Mouse (Mus musculus): ENCODE results near the gene Xndc1.
A peak's percentile ranks its signal among the peaks of the same experiment; 100 is the strongest.
"Not testable (repeated sequence)": the region's sequence is repeated elsewhere in the genome, so short reads cannot be mapped to it uniquely, and the experiment has no call there.

Gene Xndc1

GRCm38 (mm10) chr7:102065046-102065891, at the start of gene Xndc1, which contains the start of the genes Rnf121 and Xntrpc:
Gene Xndc1 (plus strand): TSS chr7:102065511.
Gene Rnf121 (minus strand): TSS chr7:102065469.
Gene Xntrpc (plus strand): TSS chr7:102065713.
- peak; percentile 89 for DNase-seq (ENCODE audit: low spot score)

- DNase-seq (ENCODE audit: low spot score) = no peak
These were observed 48.4 kb upstream of the Xndc1 start for GRCm38 (mm10) chr7:102016936-102017335.

GRCm38 (mm10) chr7:102017452-102017851, 47.9 kb upstream of the Xndc1 start:
- no peak for DNase-seq (ENCODE audit: low spot score)

- no peak for DNase-seq (ENCODE audit: low spot score)
These were observed 47.3 kb upstream of the Xndc1 start for GRCm38 (mm10) chr7:102018034-102018433.

GRCm38 (mm10) chr7:102018590-102018989, 46.7 kb upstream of the Xndc1 start, which contains the start of gene Il18bp:
Gene Il18bp (minus strand): TSS chr7:102018690.
- DNase-seq (ENCODE audit: low spot score) = no peak

- no peak for DNase-seq (ENCODE audit: low spot score)
These were observed 45.9 kb upstream of the Xndc1 start for GRCm38 (mm10) chr7:102019362-102019761.

- DNase-seq (ENCODE audit: low spot score) = not testable (repeated sequence)
These were observed 44.4 kb upstream of the Xndc1 start for GRCm38 (mm10) chr7:102020934-102021333.

- no peak for DNase-seq (ENCODE audit: low spot score)
These were observed 41.5 kb upstream of the Xndc1 start for GRCm38 (mm10) chr7:102023821-102024220.

GRCm38 (mm10) chr7:102025187-102026119, 39.9 kb upstream of the Xndc1 start:
- DNase-seq (ENCODE audit: low spot score) = no peak

- DNase-seq (ENCODE audit: low spot score) = no peak
These were observed 30.4 kb upstream of the Xndc1 start for GRCm38 (mm10) chr7:102034904-102035303.

- no peak for DNase-seq (ENCODE audit: low spot score)
These were observed 29.8 kb upstream of the Xndc1 start for GRCm38 (mm10) chr7:102035534-102035933.

GRCm38 (mm10) chr7:102037318-102037717, 28.0 kb upstream of the Xndc1 start:
- DNase-seq (ENCODE audit: low spot score) = no peak

- DNase-seq (ENCODE audit: low spot score) = no peak
These were observed 23.0 kb upstream of the Xndc1 start for GRCm38 (mm10) chr7:102042314-102042713.

- DNase-seq (ENCODE audit: low spot score) = not testable (repeated sequence)
These were observed 16.8 kb upstream of the Xndc1 start for GRCm38 (mm10) chr7:102048524-102048923.

GRCm38 (mm10) chr7:102061353-102061752, 4.0 kb upstream of the Xndc1 start:
- DNase-seq (ENCODE audit: low spot score) = no peak

- DNase-seq (ENCODE audit: low spot score) = no peak
These were observed 3.1 kb upstream of the Xndc1 start for GRCm38 (mm10) chr7:102062203-102062602.

- no peak for DNase-seq (ENCODE audit: low spot score)
These were observed 1.4 kb upstream of the Xndc1 start for GRCm38 (mm10) chr7:102063891-102064290.

- DNase-seq (ENCODE audit: low spot score) = no peak
These were observed 661 bp upstream of the Xndc1 start for GRCm38 (mm10) chr7:102064655-102065045.

GRCm38 (mm10) chr7:102066363-102066762, 1.1 kb downstream of the Xndc1 start:
- no peak for DNase-seq (ENCODE audit: low spot score)

- DNase-seq (ENCODE audit: low spot score) = no peak
These were observed 11.5 kb downstream of the Xndc1 start for GRCm38 (mm10) chr7:102076714-102077296.

- DNase-seq (ENCODE audit: low spot score) = peak; percentile 51
These were observed 13.2 kb downstream of the Xndc1 start for GRCm38 (mm10) chr7:102078517-102078916.

GRCm38 (mm10) chr7:102080311-102080710, 15.0 kb downstream of the Xndc1 start:
- DNase-seq (ENCODE audit: low spot score) = no peak
